Mouse (Mus musculus) embryonic facial prominence, embryonic 15.5 days (tissue): Measurements from ENCODE around the gene Treml4. TPM values are rescaled to one million over a fixed set of nuclear protein-coding genes. Genes with fewer than 3 reads are reported as not detected.
"Not testable (repeated sequence)": the region's sequence is repeated elsewhere in the genome, so short reads cannot be mapped to it uniquely, and the experiment has no call there.

Source experiments
- ATAC-seq: fragments of 200-750 bp; cut with Nextera tagmentation; 2 replicates; pipeline ENCODE4 v1.8.0; 2017; ENCODE audit warnings: low read depth, moderate TSS enrichment; ENCODE audit not compliant: insufficient number of reproducible peaks, low FRiP score, low TSS enrichment
- H3K27ac ChIP-seq: fragments of 300-500 bp; sonication (generic); replicated peaks from 2 replicates; pipeline ENCODE4 v1.5.1; 2015; ENCODE audit warnings: mild to moderate bottlenecking, inconsistent platforms
- H3K27me3 ChIP-seq: fragments of 300-500 bp; sonication (generic); 2 replicates; pipeline ENCODE4 v1.6.1; 2015; ENCODE audit warnings: inconsistent platforms
- H3K36me3 ChIP-seq: fragments of 300-500 bp; sonication (generic); 2 replicates; pipeline ENCODE4 v1.6.1; 2015; ENCODE audit warnings: mild to moderate bottlenecking, inconsistent platforms
- H3K4me1 ChIP-seq: fragments of 300-500 bp; sonication (generic); 2 replicates; pipeline ENCODE4 v1.6.1; 2015; ENCODE audit warnings: inconsistent platforms
- H3K4me2 ChIP-seq: fragments of 300-500 bp; sonication (generic); replicated peaks from 2 replicates; pipeline ENCODE4 v1.6.1; 2015; ENCODE audit warnings: mild to moderate bottlenecking, inconsistent platforms
- H3K4me3 ChIP-seq: fragments of 300-500 bp; sonication (generic); replicated peaks from 2 replicates; pipeline ENCODE4 v1.5.1; 2015; ENCODE audit warnings: mild to moderate bottlenecking, inconsistent platforms
- H3K9ac ChIP-seq: fragments of 300-500 bp; sonication (generic); 2 replicates; pipeline ENCODE4 v1.6.1; 2015; ENCODE audit warnings: inconsistent platforms
- H3K9me3 ChIP-seq: fragments of 300-500 bp; sonication (generic); replicated peaks from 2 replicates; pipeline ENCODE4 v1.6.1; 2016; ENCODE audit warnings: inconsistent platforms
- WGBS: fragments of 180-500 bp; shearing (Covaris S2); methylation state at CpG from one replicate; pipeline ENCODE4 v1.1.7; 2015; 5-methylcytosine and 5-hydroxymethylcytosine counted together
- polyA plus RNA-seq: library from polyadenylated mRNA; unstranded; fragments of >200 nt; fragmentation: Nextera tagmentation; extraction: Ambion mirVana; gene quantifications from 2 replicates; pipeline ENCODE4 v1.2.1, GENCODE M21; 2015

Gene Treml4
- polyA plus RNA-seq, 1 experiment from 2014 or later, result 0.15 TPM

DNA sequence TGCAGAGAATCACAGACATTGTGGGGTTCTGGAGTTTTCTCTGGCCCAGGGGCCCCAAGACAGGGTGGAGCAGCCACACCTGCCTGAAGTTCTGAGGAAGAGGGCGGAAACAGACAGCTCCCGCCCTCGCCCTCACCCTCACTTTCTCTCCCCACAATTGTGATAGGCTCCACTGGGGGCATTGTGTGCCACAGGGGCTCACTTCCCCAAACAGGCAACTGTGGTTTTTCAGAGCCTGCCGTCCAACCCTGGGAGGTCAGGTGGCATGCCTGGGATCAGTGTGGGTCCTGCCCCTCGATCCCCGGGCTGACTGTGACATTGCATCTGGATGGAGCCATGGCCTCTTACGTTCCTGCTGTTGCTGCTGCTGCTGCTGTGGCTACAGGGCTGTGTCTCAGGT is 36.1 kb downstream of the Treml4 start:
- Histone ChIP-seq H3K4me1 (no peaks in the 10 kb centered on the region), H3K36me3 (no peaks in the 10 kb centered on the region), H3K4me2 (no peak overlapping the region), H3K27me3 (no peaks in the 10 kb centered on the region), H3K27ac (no peak overlapping the region), H3K4me3 (no peak overlapping the region), H3K9me3 (no peaks in the 10 kb centered on the region), H3K9ac (no peak overlapping the region)
- WGBS, result 48% methylated on average over 7 of the region's 7 CpGs
- ATAC-seq, result no peak

DNA sequence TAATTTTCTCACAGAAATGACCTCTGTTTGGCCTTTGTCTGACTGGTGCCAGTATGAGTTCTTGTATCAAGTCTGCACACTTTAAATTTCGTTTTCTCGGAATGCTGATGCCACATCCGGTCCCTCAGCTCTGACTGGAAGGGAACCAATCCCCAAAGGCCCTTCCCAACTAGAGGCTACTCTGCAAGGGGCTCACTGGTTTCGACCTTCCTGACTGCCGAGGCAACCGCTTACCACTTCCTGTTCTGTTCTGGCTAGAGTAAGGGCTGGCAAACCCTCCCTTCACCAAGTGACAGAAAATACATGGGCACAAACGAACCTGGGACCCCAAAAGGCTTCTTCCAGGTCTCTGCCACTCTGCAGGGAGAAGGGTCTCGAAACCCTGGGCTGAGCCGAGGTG is 36.8 kb downstream of the Treml4 start:
- Histone ChIP-seq H3K4me1 (no peaks in the 10 kb centered on the region), H3K4me3 (no peak overlapping the region), H3K9ac (no peak overlapping the region), H3K36me3 (no peaks in the 10 kb centered on the region), H3K27me3 (no peaks in the 10 kb centered on the region), H3K4me2 (no peak overlapping the region), H3K9me3 (no peaks in the 10 kb centered on the region), H3K27ac (no peak overlapping the region)
- 64% methylated on average over 9 of the region's 9 CpGs for WGBS
- ATAC-seq, result no peak

- H3K27me3 ChIP-seq, result no peaks in the 10 kb centered on the region
- no peak for ATAC-seq
- no peaks in the 10 kb centered on the region for H3K36me3 ChIP-seq
- H3K9ac ChIP-seq, result no peak overlapping the region
- no peaks in the 10 kb centered on the region for H3K9me3 ChIP-seq
- no peak overlapping the region for H3K27ac ChIP-seq
- no peak overlapping the region for H3K4me3 ChIP-seq
- WGBS, result 82% methylated on average over 5 of the region's 5 CpGs
- no peak overlapping the region for H3K4me2 ChIP-seq
- no peaks in the 10 kb centered on the region for H3K4me1 ChIP-seq
These were observed 37.7 kb downstream of the Treml4 start for GRCm38 (mm10) chr17:48301792-48302191.

DNA sequence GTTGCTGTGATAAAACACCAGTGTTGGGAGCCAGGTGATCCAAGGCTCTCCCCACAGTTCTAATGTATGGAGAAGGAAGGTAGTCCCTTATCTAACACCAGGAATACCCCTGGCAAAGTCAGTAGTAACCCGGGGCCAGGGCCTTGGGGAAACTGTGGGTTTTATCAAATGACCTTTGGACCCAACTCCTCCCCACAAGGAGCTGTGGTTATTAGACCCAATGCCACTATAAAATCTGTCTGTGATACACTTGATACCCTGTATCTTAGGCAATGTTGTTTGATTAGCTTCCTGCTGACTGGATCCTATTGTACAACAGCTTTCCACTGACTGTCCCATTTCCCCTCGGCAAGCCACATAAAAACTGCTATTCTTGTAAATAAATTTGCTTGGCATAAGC is 48.0 kb downstream of the Treml4 start:
- H3K27me3 ChIP-seq, result no peaks in the 10 kb centered on the region
- 76% methylated on average over 2 of the region's 2 CpGs for WGBS
- no peaks in the 10 kb centered on the region for H3K36me3 ChIP-seq
- H3K4me1 ChIP-seq, result no peaks in the 10 kb centered on the region
- no peak for ATAC-seq
- no peak overlapping the region for H3K27ac ChIP-seq
- H3K9me3 ChIP-seq, result no peaks in the 10 kb centered on the region
- H3K4me3 ChIP-seq, result no peak overlapping the region
- no peak overlapping the region for H3K9ac ChIP-seq
- H3K4me2 ChIP-seq, result no peak overlapping the region

DNA sequence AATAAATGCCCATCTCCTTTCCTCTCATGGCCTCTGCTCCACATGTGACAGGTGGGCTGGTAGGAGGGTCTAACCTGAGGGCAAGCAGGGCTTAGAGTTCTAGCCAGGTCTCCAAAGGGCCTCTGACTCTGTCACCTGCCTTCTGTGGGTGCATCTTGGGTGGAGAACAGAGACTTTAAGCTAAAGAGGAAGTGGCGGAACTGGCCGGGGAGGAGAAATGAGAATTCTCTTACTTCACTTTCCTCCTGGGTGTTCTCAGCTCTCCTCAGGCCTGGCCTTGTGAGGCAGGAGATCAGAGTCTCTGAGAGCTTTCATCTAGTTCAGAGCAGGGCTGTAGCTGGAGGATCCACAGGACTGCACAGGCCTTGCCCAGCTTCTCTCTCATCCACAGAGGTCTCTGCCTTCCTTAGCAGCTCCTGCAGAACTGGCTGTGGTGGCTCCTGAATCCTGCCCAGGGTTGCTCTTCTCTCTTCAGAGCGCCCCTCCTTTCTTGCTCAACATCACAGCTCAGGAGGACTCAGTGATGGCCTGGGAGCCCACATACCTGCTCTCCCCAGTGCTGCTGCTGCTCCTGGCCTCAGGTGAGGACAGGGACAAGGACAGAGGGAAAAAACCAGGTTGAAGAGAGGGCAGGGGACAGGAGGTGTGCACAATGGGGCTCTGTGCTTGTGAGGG is 51.9 kb downstream of the Treml4 start, which contains the start of gene B430306N03Rik:
TSS of gene B430306N03Rik (plus strand) at position 237 of the 675 bp plus-strand sequence.
- not testable (repeated sequence) for H3K9ac ChIP-seq, H3K9me3 ChIP-seq, H3K27me3 ChIP-seq, H3K4me2 ChIP-seq, H3K36me3 ChIP-seq, H3K4me1 ChIP-seq, H3K4me3 ChIP-seq, ATAC-seq, H3K27ac ChIP-seq
- WGBS, result 71% methylated on average over 3 of the region's 3 CpGs

DNA sequence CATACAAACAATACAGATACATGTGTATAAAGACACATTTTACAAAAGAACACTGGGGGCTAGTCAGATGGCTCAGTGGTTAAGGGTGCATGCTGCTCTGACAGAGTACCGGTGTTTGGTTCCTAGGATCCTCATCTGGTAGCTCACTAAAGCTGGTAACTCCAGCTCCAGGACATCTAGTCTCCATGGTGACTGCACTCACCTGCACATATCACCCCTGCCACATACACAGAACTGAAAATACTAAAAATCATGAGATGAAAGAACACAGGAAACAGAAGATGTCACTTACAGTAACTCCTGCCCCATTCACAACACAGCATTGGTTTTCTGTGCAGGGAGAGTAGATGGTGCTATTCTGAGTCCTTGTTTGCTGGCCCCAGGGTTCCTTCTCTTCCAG is 54.6 kb downstream of the Treml4 start:
- Histone ChIP-seq H3K36me3 (no peaks in the 10 kb centered on the region), H3K27ac (no peak overlapping the region), H3K4me2 (no peak overlapping the region), H3K9me3 (no peaks in the 10 kb centered on the region), H3K27me3 (no peaks in the 10 kb centered on the region), H3K9ac (no peak overlapping the region), H3K4me3 (no peak overlapping the region), H3K4me1 (no peaks in the 10 kb centered on the region)
- 94% methylated on average over 1 of the region's 1 CpGs for WGBS
- no peak for ATAC-seq

DNA sequence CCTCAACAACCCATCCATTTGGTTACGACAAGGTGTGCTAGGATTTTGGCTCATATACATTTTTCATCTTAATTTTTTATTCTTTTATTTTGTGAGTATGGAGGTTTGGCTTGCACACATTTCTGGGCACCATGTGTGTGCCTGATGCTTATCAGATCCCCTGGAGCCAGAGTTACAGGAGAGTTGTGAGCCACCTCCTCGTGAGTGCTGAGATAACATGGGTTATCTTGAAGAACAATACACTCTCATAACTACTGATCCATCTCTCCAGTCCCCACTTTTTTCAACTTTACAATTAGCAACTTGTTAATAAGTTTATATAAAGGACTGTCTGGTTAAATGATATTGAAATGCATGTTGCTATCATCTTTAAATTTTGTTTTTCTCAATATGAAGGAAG is 57.2 kb downstream of the Treml4 start:
- Histone ChIP-seq H3K36me3 (no peaks in the 10 kb centered on the region), H3K4me3 (no peak overlapping the region), H3K4me1 (no peaks in the 10 kb centered on the region), H3K27me3 (no peaks in the 10 kb centered on the region), H3K9me3 (no peaks in the 10 kb centered on the region), H3K4me2 (no peak overlapping the region), H3K9ac (no peak overlapping the region), H3K27ac (no peak overlapping the region)
- ATAC-seq, result no peak
- WGBS, result 90% methylated on average over 2 of the region's 2 CpGs

- H3K4me3 ChIP-seq, result no peak overlapping the region
- H3K36me3 ChIP-seq, result no peaks in the 10 kb centered on the region
- no peaks in the 10 kb centered on the region for H3K9me3 ChIP-seq
- WGBS, result 72% methylated on average over 3 of the region's 3 CpGs
- no peak overlapping the region for H3K4me2 ChIP-seq
- no peaks in the 10 kb centered on the region for H3K4me1 ChIP-seq
- no peak overlapping the region for H3K27ac ChIP-seq
- no peaks in the 10 kb centered on the region for H3K27me3 ChIP-seq
- ATAC-seq, result no peak
- no peak overlapping the region for H3K9ac ChIP-seq
These were observed 59.1 kb downstream of the Treml4 start for GRCm38 (mm10) chr17:48323236-48323635.

GRCm38 (mm10) chr17:48324258-48324657 is 60.2 kb downstream of the Treml4 start:
- Histone ChIP-seq H3K4me3 (no peak overlapping the region), H3K4me1 (no peaks in the 10 kb centered on the region), H3K27me3 (no peaks in the 10 kb centered on the region), H3K27ac (no peak overlapping the region), H3K9me3 (no peaks in the 10 kb centered on the region), H3K36me3 (no peaks in the 10 kb centered on the region), H3K9ac (no peak overlapping the region), H3K4me2 (no peak overlapping the region)
- WGBS, result 86% methylated on average over 5 of the region's 5 CpGs
- no peak for ATAC-seq

Other genes with a start within 250 kb of the Treml4 start
- not detected in 2 replicates for gene 1700122O11Rik, start 226.0 kb upstream of the Treml4 start, polyA plus RNA-seq
- gene 1700067P10Rik, start 175.0 kb upstream of the Treml4 start, polyA plus RNA-seq, result not detected in 2 replicates
- gene 9830107B12Rik, start 118.0 kb upstream of the Treml4 start, polyA plus RNA-seq, result not detected in 2 replicates
- 0.35 TPM in 1 of 2 replicates, not detected in the other for gene A530064D06Rik, start 97.0 kb upstream of the Treml4 start, polyA plus RNA-seq
- 0.11 TPM in 1 of 2 replicates, not detected in the other for gene Trem1, start 31.5 kb upstream of the Treml4 start, polyA plus RNA-seq
- not detected in 2 replicates for gene Trem3, start 16.5 kb upstream of the Treml4 start, polyA plus RNA-seq
- gene Treml2, start 35.2 kb downstream of the Treml4 start, polyA plus RNA-seq, result 0.05 and 0.13 TPM in 2 replicates
- 0.24 and 0.27 TPM in 2 replicates for gene B430306N03Rik, start 51.8 kb downstream of the Treml4 start, polyA plus RNA-seq
- 4.3 and 5.8 TPM in 2 replicates for gene Trem2, start 82.1 kb downstream of the Treml4 start, polyA plus RNA-seq
- 0.98 and 1.0 TPM in 2 replicates for gene Treml1, start 95.6 kb downstream of the Treml4 start, polyA plus RNA-seq
- gene Nfya, start 145.6 kb downstream of the Treml4 start, polyA plus RNA-seq, result 14.2 TPM in 2 replicates
- 46.5 TPM in 2 replicates for gene Oard1, start 145.7 kb downstream of the Treml4 start, polyA plus RNA-seq
- gene Apobec2, start 168.6 kb downstream of the Treml4 start, polyA plus RNA-seq, result 25.7 and 38.4 TPM in 2 replicates
- 1.6 and 2.4 TPM in 2 replicates for gene Tspo2, start 187.2 kb downstream of the Treml4 start, polyA plus RNA-seq
- 0.43 TPM in 1 of 2 replicates, not detected in the other for gene Unc5cl, start 190.6 kb downstream of the Treml4 start, polyA plus RNA-seq